In the genomic region with DNA sequence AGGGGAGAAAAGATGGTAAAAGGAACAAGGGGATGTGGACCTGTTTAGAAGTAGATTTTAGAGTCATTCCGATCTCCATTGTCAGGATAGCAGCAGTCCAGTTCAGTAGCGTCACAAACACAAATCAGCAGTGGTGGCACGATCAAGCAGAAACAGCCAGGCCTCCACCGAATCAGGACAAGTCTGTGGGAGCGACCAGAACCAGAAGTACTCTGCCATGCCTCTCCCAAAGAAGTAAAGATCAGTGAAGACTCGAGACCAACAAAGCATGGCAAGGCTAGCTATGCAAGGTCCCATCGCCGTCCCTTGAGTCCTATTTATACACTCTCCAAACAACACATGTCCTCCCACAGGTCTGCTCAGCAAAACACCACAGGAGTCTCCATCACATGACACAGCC, we compare ENCODE assay signal across 31 mouse cellular contexts.
DNase-seq lines count a peak whose midpoint lies in the region; ATAC-seq lines count a peak whose summit lies in the region.
"Had no signal": no experiment of that assay in that cellular context is flagged by ENCODE, and none has a peak within 500 bp of the region (broad histone marks: within the 10 kb centered on the region; RNA-seq: fewer than 3 reads in every experiment).

No protein-coding gene starts in this region.

- WGBS in heart, embryonic 10.5 days: 76% methylated on average over 8 of the region's 8 CpGs
- WGBS in kidney, embryonic 16.5 days: 72% methylated on average over 8 of the region's 8 CpGs

- no peak overlapping the region for H3K27ac ChIP-seq in heart, embryonic 10.5 days
- H3K27ac ChIP-seq in kidney, embryonic 16.5 days (ENCODE audit: low read length): 0 out of 2 replicates have a peak overlapping the region, but pooled peaks have one; percentile 43
- H3K27ac ChIP-seq: embryonic facial prominence, embryonic 10.5 days; embryonic facial prominence, embryonic 13.5 days; forebrain, embryonic 12.5 days; forebrain, embryonic 15.5 days; gastrocnemius, adult 2 months; heart, embryonic 15.5 days; hindbrain, embryonic 10.5 days; hindbrain, embryonic 13.5 days; intestine, embryonic 15.5 days had no signal

- no peak overlapping the region for H3K9ac ChIP-seq in kidney, embryonic 16.5 days (replicated peaks; ENCODE audit: low read length)
- H3K9ac ChIP-seq: embryonic facial prominence, embryonic 13.5 days; forebrain, embryonic 12.5 days; forebrain, embryonic 15.5 days; heart, embryonic 12.5 days; heart, embryonic 15.5 days; hindbrain, embryonic 13.5 days; intestine, embryonic 15.5 days had no signal

- no peaks in the 10 kb centered on the region for H3K9me3 ChIP-seq in heart, embryonic 10.5 days
- H3K9me3 ChIP-seq in kidney, embryonic 16.5 days (ENCODE audit: low read length): no peaks in the 10 kb centered on the region
- H3K9me3 ChIP-seq: embryonic facial prominence, embryonic 10.5 days; embryonic facial prominence, embryonic 13.5 days; forebrain, embryonic 12.5 days; forebrain, embryonic 15.5 days; heart, embryonic 12.5 days; heart, embryonic 15.5 days; hindbrain, embryonic 10.5 days; hindbrain, embryonic 13.5 days; intestine, embryonic 15.5 days had no signal

- intact Hi-C loops in heart, postnatal 36 days (cut with DNase I): no loop called here

- no peak overlapping the region for H3K4me2 ChIP-seq in kidney, embryonic 16.5 days (replicated peaks; ENCODE audit: low read depth, low read length)
- H3K4me2 ChIP-seq: embryonic facial prominence, embryonic 13.5 days; forebrain, embryonic 12.5 days; forebrain, embryonic 15.5 days; heart, embryonic 12.5 days; heart, embryonic 15.5 days; hindbrain, embryonic 13.5 days; intestine, embryonic 15.5 days had no signal

- DNase-seq in heart, adult 11 months: peak; percentile 86
- DNase-seq in heart, adult 8-10 months (ENCODE audit: low spot score): no peak
- DNase-seq in heart, embryonic 10.5 days (ENCODE audit: low spot score): peak; percentile 64
- no peak for DNase-seq in heart, postnatal 36 days
- no peak for DNase-seq in kidney, postnatal 25 days
- DNase-seq: adrenal gland, adult 2 months; adrenal gland, postnatal 14 days; B cell, adult 2 months; cerebellum, adult 11-12 months; cerebellum, adult 8-10 months; cerebellum, postnatal 10 days; cerebellum, postnatal 36 days; embryo, embryonic 11 days; gastrocnemius, adult 2 months; gastrocnemius, postnatal 14 days; heart, postnatal 14 days; kidney, adult 11 months; kidney, adult 8-10 months had no signal

- H3K27me3 ChIP-seq in heart, embryonic 10.5 days (ENCODE audit: insufficient read depth, poor library complexity, severe bottlenecking): no peaks in the 10 kb centered on the region
- H3K27me3 ChIP-seq in kidney, embryonic 16.5 days (ENCODE audit: insufficient read depth, low read length): no peaks in the 10 kb centered on the region
- H3K27me3 ChIP-seq: embryonic facial prominence, embryonic 13.5 days; forebrain, embryonic 12.5 days; forebrain, embryonic 15.5 days; heart, embryonic 12.5 days; heart, embryonic 15.5 days; hindbrain, embryonic 13.5 days; intestine, embryonic 15.5 days had no signal

- peaks cover 28% of the 10 kb centered on the region for H3K4me1 ChIP-seq in heart, embryonic 10.5 days
- H3K4me1 ChIP-seq in kidney, embryonic 16.5 days (ENCODE audit: insufficient read depth, low read length): peaks cover 13% of the 10 kb centered on the region; the same call in 1 of the 2 replicates
- H3K4me1 ChIP-seq: embryonic facial prominence, embryonic 13.5 days; forebrain, embryonic 12.5 days; forebrain, embryonic 15.5 days had no signal

- no peaks in the 10 kb centered on the region for H3K36me3 ChIP-seq in heart, embryonic 10.5 days
- H3K36me3 ChIP-seq in kidney, embryonic 16.5 days (ENCODE audit: insufficient read depth, low read length): no peaks in the 10 kb centered on the region
- H3K36me3 ChIP-seq: embryonic facial prominence, embryonic 10.5 days; embryonic facial prominence, embryonic 13.5 days; forebrain, embryonic 12.5 days; forebrain, embryonic 15.5 days; G1E; heart, embryonic 12.5 days; heart, embryonic 15.5 days; hindbrain, embryonic 10.5 days; hindbrain, embryonic 13.5 days; intestine, embryonic 15.5 days had no signal

- no peak for ATAC-seq in kidney, embryonic 16.5 days (ENCODE audit: low FRiP score, low TSS enrichment)
- ATAC-seq: forebrain, embryonic 15.5 days; hindbrain, embryonic 16.5 days; intestine, embryonic 15.5 days had no signal

- H3K4me3 ChIP-seq in heart, embryonic 10.5 days: no peak overlapping the region
- H3K4me3 ChIP-seq in kidney, embryonic 16.5 days (ENCODE audit: low read length): no peak overlapping the region
- H3K4me3 ChIP-seq: embryonic facial prominence, embryonic 10.5 days; embryonic facial prominence, embryonic 13.5 days; erythroblast, embryonic 14.5 days; forebrain, embryonic 12.5 days; forebrain, embryonic 15.5 days; gastrocnemius, adult 2 months; heart, embryonic 12.5 days; heart, embryonic 15.5 days; hindbrain, embryonic 10.5 days; hindbrain, embryonic 13.5 days; intestine, embryonic 15.5 days had no signal

Comparison
In these comparisons a context has a peak if more than half of its experiments do, and no peak if none do; other contexts are left out.
1. DNase-seq: peak in heart, adult 11 months (single experiment) and heart, embryonic 10.5 days (single experiment); none in heart, adult 8-10 months (single experiment), heart, postnatal 36 days (0 of 2) and kidney, postnatal 25 days (0 of 2).